Mouse (Mus musculus) gastrocnemius, postnatal 10 days (tissue): ENCODE results near the gene Frem2. TPM values are rescaled to one million over a fixed set of nuclear protein-coding genes. Genes with fewer than 3 reads are reported as not detected.

ENCODE experiments used
- DNase-seq: peaks from one replicate; pipeline ENCODE4 v3.0.0; 2021; ENCODE audit warnings: mixed read lengths
- long read RNA-seq, 2 experiments: library from polyadenylated mRNA; stranded (forward); transcript quantifications; one replicate each; pipeline ENCODE4 v2.0.0; 2021
- total RNA-seq, 2 experiments: library from RNA; stranded (reverse); gene quantifications; 2 replicates each; pipeline ENCODE4 v1.2.3; 2021

The Frem2 gene
- total RNA-seq = 10 to 100 TPM; 14.0 to 16.7 TPM
- long read RNA-seq, experiment 1, partial matches to known transcripts = 1 of 3 reads
- long read RNA-seq, experiment 1, other reads (novel, unspliced or antisense) = 2 of 3 reads
- long read RNA-seq, experiment 2, partial matches to known transcripts = 2 of 3 reads
- long read RNA-seq, experiment 2, other reads (novel, unspliced or antisense) = 1 of 3 reads

GRCm38 (mm10) chr3:53656878-53657561 lies at the start of gene Frem2:
Gene Frem2 (minus strand): TSS chr3:53657355.
- DNase-seq = peak; percentile 62

GRCm38 (mm10) chr3:53705992-53706495 lies 48.9 kb upstream of the Frem2 start:
- no peak for DNase-seq

GRCm38 (mm10) chr3:53703126-53703505 lies 46.0 kb upstream of the Frem2 start:
- DNase-seq = no peak

- DNase-seq = no peak
Observed at GRCm38 (mm10) chr3:53702421-53703125, 45.4 kb upstream of the Frem2 start.

GRCm38 (mm10) chr3:53701940-53702339 lies 44.8 kb upstream of the Frem2 start:
- no peak for DNase-seq

GRCm38 (mm10) chr3:53687776-53688175 lies 30.6 kb upstream of the Frem2 start:
- no peak for DNase-seq

- DNase-seq = no peak
Observed at GRCm38 (mm10) chr3:53682244-53682643, 25.1 kb upstream of the Frem2 start.

GRCm38 (mm10) chr3:53680816-53681215 lies 23.7 kb upstream of the Frem2 start:
- no peak for DNase-seq

GRCm38 (mm10) chr3:53674225-53674624 lies 17.1 kb upstream of the Frem2 start:
- no peak for DNase-seq

GRCm38 (mm10) chr3:53669736-53670135 lies 12.6 kb upstream of the Frem2 start:
- no peak for DNase-seq

GRCm38 (mm10) chr3:53657744-53658534 lies 784 bp upstream of the Frem2 start:
- DNase-seq = peak; percentile 32

GRCm38 (mm10) chr3:53656328-53656877 lies 752 bp downstream of the Frem2 start:
- DNase-seq = no peak

GRCm38 (mm10) chr3:53655343-53655742 lies 1.8 kb downstream of the Frem2 start:
- peak; percentile 24 for DNase-seq

- no peak for DNase-seq
Observed at GRCm38 (mm10) chr3:53650003-53650748, 7.0 kb downstream of the Frem2 start.

- DNase-seq = no peak
Observed at GRCm38 (mm10) chr3:53649425-53649824, 7.7 kb downstream of the Frem2 start.

GRCm38 (mm10) chr3:53648902-53649301 lies 8.3 kb downstream of the Frem2 start:
- DNase-seq = no peak

GRCm38 (mm10) chr3:53635948-53636347 lies 21.2 kb downstream of the Frem2 start:
- no peak for DNase-seq

- no peak for DNase-seq
Observed at GRCm38 (mm10) chr3:53631126-53631525, 26.0 kb downstream of the Frem2 start.

- no peak for DNase-seq
Observed at GRCm38 (mm10) chr3:53630630-53631029, 26.5 kb downstream of the Frem2 start.

- DNase-seq = no peak
Observed at GRCm38 (mm10) chr3:53629966-53630365, 27.2 kb downstream of the Frem2 start.

- no peak for DNase-seq
Observed at GRCm38 (mm10) chr3:53623222-53623621, 33.9 kb downstream of the Frem2 start.
